Mouse (Mus musculus): ENCODE data around the gene Cavin4. TPM values are rescaled to one million over a fixed set of nuclear protein-coding genes. Genes with fewer than 3 reads are reported as not detected.
"Not testable (repeated sequence)": the region's sequence is repeated elsewhere in the genome, so short reads cannot be mapped to it uniquely, and the experiment has no call there.

Cavin4 gene
- polyA plus RNA-seq, 1 experiment, result 0.38 TPM

DNA sequence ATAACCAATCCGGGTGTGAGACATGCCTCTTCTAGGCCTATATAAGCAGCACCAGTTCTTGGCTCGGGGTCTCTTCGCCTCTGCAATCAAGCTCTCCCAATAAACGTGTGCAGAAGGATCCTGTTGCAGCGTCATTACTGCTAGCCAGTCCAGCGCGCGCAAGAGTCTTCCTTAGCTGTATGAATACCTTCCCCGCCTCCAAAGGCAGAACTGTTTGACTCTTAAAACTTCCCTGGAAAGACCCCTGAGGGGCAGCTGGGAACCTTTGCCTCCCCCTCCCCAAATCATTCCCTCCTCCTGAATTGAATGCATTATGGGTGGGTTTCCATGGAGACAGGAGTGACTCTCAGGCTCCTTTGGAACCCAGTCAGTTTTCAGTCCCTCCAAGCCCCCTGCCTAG is 15.5 kb downstream of the Cavin4 start:
- Histone ChIP-seq H3K4me3 (ENCODE audit: insufficient read depth, low read depth, low read length) (no peak overlapping the region), H3K27me3 (replicated peaks; ENCODE audit: control insufficient read depth, insufficient read depth, low read length) (no peaks in the 10 kb centered on the region), H3K36me3 (ENCODE audit: control insufficient read depth, insufficient read depth, low read length) (no peaks in the 10 kb centered on the region), H3K27ac (ENCODE audit: insufficient read depth, low read depth, low read length) (no peak overlapping the region), H3K4me1 (ENCODE audit: control insufficient read depth, insufficient read depth, low read length) (no peaks in the 10 kb centered on the region)
- DNase-seq, result no peak
- TF ChIP-seq CTCF (conservative IDR thresholded peaks at IDR 0.05; ENCODE audit: insufficient read depth, insufficient read length, low read depth, low read length) (no peak), POLR2A (IDR thresholded peaks at IDR 0.05; ENCODE audit: low read depth, low read length) (no peak)
- WGBS, result 92% methylated on average over 9 of the region's 9 CpGs

DNA sequence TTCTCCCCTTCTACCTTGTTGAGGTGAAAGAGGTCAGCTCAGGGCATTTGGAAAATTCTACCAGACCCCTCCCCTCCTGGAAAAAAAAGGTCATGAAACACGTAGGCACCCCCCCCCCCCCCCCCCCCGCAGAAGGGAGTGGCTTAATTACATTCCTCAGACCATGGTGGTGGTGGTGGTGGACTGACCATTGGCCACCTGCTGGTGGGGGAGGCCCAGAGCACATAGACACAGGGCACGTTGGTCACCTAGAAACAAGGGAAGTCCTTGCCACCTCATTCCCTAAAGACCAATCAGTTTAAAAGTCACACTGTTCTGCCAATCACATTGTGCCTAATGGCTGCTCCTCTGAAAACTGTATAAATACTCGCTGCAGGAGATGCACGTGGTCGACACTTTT is 16.4 kb downstream of the Cavin4 start:
- not testable (repeated sequence) for DNase-seq
- 49% methylated on average over 6 of the region's 6 CpGs for WGBS

DNA sequence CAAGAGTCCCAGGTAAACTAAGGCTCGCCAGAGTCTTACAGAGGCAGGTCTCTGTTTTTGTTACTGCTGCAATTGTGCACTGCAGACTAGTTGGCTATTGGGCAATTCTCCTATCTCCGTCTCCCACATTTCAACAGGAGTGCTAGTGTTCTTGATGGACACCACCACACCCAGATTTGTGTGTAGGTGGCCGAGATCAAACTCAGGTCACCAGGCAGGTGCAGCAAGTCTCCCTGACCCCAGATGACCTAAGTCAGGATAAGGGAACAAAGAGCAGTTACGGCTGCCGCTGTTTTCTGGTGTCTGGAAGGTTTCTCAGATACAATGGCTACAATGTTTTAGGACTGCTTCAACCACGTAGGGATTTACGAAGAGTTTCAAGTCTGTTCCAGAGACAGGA is 16.9 kb downstream of the Cavin4 start:
- H3K36me3 ChIP-seq (ENCODE audit: control insufficient read depth, insufficient read depth, low read length), result no peaks in the 10 kb centered on the region
- WGBS, result 73% methylated on average over 7 of the region's 7 CpGs

More for the DNA sequence above, 16.4 kb downstream of the Cavin4 start:
- not testable (repeated sequence) for H3K36me3 ChIP-seq (ENCODE audit: control insufficient read depth, insufficient read depth, low read length); H3K27ac ChIP-seq (ENCODE audit: insufficient read depth, low read depth, low read length); H3K27me3 ChIP-seq (replicated peaks; ENCODE audit: control insufficient read depth, insufficient read depth, low read length); H3K4me3 ChIP-seq (ENCODE audit: insufficient read depth, low read depth, low read length); H3K4me1 ChIP-seq (ENCODE audit: control insufficient read depth, insufficient read depth, low read length)

DNA sequence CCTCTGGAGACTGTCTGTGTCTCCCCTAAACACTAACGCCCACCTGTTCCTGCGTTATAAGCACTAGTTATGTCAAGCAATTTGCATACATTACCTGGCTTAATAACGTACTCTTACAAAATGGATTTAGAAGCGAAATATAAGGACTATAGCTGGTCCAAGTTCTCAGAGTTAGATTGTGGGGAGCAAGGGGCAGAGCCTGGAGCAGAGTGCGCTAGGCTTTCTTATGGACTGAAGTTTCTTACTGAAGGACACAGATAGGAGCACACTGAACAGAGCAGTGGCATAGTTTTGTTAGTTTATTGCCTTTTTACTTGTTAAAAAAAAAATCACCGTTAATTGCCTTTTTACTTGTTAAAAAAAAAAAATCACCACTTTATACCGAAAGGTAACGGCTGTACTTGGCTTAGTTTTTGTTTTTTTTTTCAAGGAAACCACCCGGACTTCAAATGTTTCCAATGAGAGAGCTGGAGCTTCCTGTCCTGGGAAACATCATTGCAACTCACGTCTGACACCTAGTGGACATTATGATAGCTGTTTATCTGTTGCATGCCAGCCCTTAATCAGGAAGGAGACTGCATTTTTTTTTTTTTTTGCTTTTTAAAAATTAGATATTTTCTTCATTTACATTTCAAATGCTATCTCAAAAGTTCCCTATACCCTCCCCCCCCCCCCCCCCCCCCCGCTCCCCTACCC is 17.5 kb downstream of the Cavin4 start:
- no peaks in the 10 kb centered on the region for H3K27me3 ChIP-seq (replicated peaks; ENCODE audit: control insufficient read depth, insufficient read depth, low read length)
- no peaks in the 10 kb centered on the region for H3K4me1 ChIP-seq (ENCODE audit: control insufficient read depth, insufficient read depth, low read length)
- no peak overlapping the region for H3K4me3 ChIP-seq (ENCODE audit: insufficient read depth, low read depth, low read length)
- no peaks in the 10 kb centered on the region for H3K36me3 ChIP-seq (ENCODE audit: control insufficient read depth, insufficient read depth, low read length)
- DNase-seq, result peak; percentile 76
- TF ChIP-seq CTCF (conservative IDR thresholded peaks at IDR 0.05; ENCODE audit: insufficient read depth, insufficient read length, low read depth, low read length) (peak; percentile 48), POLR2A (IDR thresholded peaks at IDR 0.05; ENCODE audit: low read depth, low read length) (no peak)
- H3K27ac ChIP-seq (ENCODE audit: insufficient read depth, low read depth, low read length), result no peak overlapping the region
- WGBS, result 29% methylated on average over 10 of the region's 11 CpGs

More for the DNA sequence above, 16.9 kb downstream of the Cavin4 start:
- Histone ChIP-seq H3K27me3 (replicated peaks; ENCODE audit: control insufficient read depth, insufficient read depth, low read length) (no peaks in the 10 kb centered on the region), H3K4me1 (ENCODE audit: control insufficient read depth, insufficient read depth, low read length) (no peaks in the 10 kb centered on the region), H3K27ac (ENCODE audit: insufficient read depth, low read depth, low read length) (no peak overlapping the region), H3K4me3 (ENCODE audit: insufficient read depth, low read depth, low read length) (no peak overlapping the region)
- TF ChIP-seq POLR2A (IDR thresholded peaks at IDR 0.05; ENCODE audit: low read depth, low read length) (no peak), CTCF (conservative IDR thresholded peaks at IDR 0.05; ENCODE audit: insufficient read depth, insufficient read length, low read depth, low read length) (no peak)
- DNase-seq, result no peak

DNA sequence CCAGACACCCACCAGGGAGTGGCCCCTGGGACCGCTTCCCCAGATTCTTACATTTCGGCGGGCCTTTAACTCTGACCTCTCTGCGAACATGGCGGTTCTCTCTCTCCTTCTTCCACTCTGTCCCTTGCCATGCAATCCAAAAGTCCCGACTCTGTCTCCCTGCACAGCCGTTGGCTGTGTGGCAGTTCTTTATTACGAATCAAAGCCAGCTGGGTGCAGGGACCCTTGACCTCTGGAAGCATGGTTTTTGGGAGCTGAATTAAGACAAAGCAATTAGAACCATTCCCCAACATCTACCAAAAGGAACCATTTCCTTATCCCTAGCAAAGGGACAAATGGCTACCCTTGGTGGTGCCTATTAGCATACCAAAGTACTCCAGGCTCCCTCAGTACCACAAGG is 19.8 kb downstream of the Cavin4 start:
- 92% methylated on average over 8 of the region's 8 CpGs for WGBS
- Histone ChIP-seq H3K4me3 (ENCODE audit: insufficient read depth, low read depth, low read length) (no peak overlapping the region), H3K27me3 (replicated peaks; ENCODE audit: control insufficient read depth, insufficient read depth, low read length) (no peaks in the 10 kb centered on the region), H3K36me3 (ENCODE audit: control insufficient read depth, insufficient read depth, low read length) (no peaks in the 10 kb centered on the region), H3K4me1 (ENCODE audit: control insufficient read depth, insufficient read depth, low read length) (no peaks in the 10 kb centered on the region), H3K27ac (ENCODE audit: insufficient read depth, low read depth, low read length) (no peak overlapping the region)
- no peak for DNase-seq
- no peak for TF ChIP-seq CTCF (conservative IDR thresholded peaks at IDR 0.05; ENCODE audit: insufficient read depth, insufficient read length, low read depth, low read length)
- no peak for TF ChIP-seq POLR2A (IDR thresholded peaks at IDR 0.05; ENCODE audit: low read depth, low read length)

DNA sequence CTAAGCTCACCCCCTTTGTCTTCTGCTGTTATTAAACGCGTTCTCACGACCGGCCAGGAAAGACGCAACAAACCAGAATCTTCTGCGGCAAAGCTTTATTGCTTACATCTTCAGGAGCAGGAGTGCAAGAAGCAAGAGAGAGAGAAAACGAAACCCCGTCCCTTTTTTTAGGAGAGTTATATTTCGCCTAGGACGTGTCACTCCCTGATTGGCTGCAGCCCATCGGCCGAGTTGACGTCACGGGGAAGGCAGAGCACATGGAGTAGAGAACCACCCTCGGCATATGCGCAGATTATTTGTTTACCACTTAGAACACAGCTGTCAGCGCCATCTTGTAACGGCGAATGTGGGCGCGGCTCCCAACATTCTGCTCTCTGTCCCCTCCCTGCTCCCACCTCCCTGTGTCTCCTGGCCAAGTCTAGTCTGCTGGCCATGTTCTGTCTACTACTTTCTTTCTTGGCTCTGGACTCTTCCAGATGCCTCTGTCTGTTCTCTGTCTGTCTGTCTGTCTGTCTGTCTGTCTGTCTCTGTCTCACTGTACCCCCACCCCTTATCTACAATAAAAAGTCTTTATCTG is 20.4 kb downstream of the Cavin4 start:
- not testable (repeated sequence) for H3K4me1 ChIP-seq (ENCODE audit: control insufficient read depth, insufficient read depth, low read length); H3K4me3 ChIP-seq (ENCODE audit: insufficient read depth, low read depth, low read length); H3K27ac ChIP-seq (ENCODE audit: insufficient read depth, low read depth, low read length); H3K36me3 ChIP-seq (ENCODE audit: control insufficient read depth, insufficient read depth, low read length); DNase-seq; H3K27me3 ChIP-seq (replicated peaks; ENCODE audit: control insufficient read depth, insufficient read depth, low read length)
- 93% methylated on average over 18 of the region's 21 CpGs for WGBS

DNA sequence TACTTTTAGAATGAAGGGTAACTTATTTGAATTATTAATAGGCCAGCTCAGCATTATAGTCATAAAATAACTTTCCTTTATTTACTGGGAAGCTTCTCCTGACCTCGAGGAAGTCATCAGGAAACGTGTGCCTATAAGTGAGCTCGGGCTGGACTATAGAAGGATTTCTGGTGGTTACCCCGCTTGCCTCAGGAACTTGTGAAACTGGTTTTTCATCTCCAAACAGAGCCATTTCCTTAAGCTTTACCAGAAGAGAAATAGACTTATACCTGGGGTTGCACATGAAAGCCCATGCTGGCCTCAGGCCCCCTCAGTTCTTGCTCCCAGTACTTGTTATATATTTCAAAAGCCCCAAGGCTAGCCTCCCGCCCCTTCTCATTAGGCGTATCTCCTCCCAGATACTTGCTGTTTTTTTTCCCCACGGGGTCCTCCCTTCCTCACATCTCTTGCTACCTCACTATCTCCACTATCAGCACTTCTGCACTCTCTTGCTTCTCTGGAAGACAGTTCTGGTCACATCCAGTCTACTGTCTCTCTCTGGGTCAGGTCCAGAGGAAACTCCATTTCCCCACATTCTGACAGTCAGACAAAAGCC is 21.4 kb downstream of the Cavin4 start:
- DNase-seq, result no peak
- H3K36me3 ChIP-seq (ENCODE audit: control insufficient read depth, insufficient read depth, low read length), result no peaks in the 10 kb centered on the region
- H3K27ac ChIP-seq (ENCODE audit: insufficient read depth, low read depth, low read length), result no peak overlapping the region
- H3K4me3 ChIP-seq (ENCODE audit: insufficient read depth, low read depth, low read length), result no peak overlapping the region
- TF ChIP-seq POLR2A (IDR thresholded peaks at IDR 0.05; ENCODE audit: low read depth, low read length) (no peak), CTCF (conservative IDR thresholded peaks at IDR 0.05; ENCODE audit: insufficient read depth, insufficient read length, low read depth, low read length) (no peak)
- 46% methylated on average over 7 of the region's 7 CpGs for WGBS
- H3K4me1 ChIP-seq (ENCODE audit: control insufficient read depth, insufficient read depth, low read length), result no peaks in the 10 kb centered on the region
- no peaks in the 10 kb centered on the region for H3K27me3 ChIP-seq (replicated peaks; ENCODE audit: control insufficient read depth, insufficient read depth, low read length)

Measured in kidney, adult 2 months (tissue).